Mouse (Mus musculus): ENCODE measurements around the gene Ppm1a. TPM values are rescaled to one million over a fixed set of nuclear protein-coding genes. Genes with fewer than 3 reads are reported as not detected.

Gene Ppm1a
- total RNA-seq (2023): 100 to 1,000 TPM; 114 to 118 TPM

DNA sequence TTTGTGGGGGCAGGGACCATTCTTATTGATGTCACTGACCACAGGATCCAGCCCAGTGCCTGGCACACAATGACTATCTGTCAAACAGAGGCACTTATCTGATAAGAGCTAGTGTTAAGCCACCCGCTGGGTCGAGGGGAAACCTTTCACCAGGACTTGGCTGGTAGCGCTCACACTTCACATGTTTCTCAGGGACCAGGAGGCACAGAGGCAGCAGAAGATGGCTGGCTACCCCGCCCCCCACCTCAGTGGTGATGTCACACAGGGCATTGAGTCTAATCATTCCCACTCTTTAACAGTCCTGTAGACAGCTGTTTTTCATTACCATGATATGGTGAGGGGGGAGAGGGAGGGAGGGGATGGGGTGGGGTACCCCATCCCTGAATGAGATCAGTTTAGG, at the start of gene Ppm1a:
Gene Ppm1a, plus strand, starts transcription at position 370 of the 400 bp plus-strand sequence.

Other genes starting within 250 kb of the Ppm1a start
- gene Pcnx4, start 221.1 kb upstream of the Ppm1a start, total RNA-seq (2023): 1 to 10 TPM; 3.1 to 3.9 TPM
- gene Gm4756, start 107.8 kb upstream of the Ppm1a start, total RNA-seq (2023): not detected
- gene Dhrs7, start 92.5 kb upstream of the Ppm1a start, total RNA-seq (2023): 10 to 100 TPM; 15.8 to 19.9 TPM
- gene Six6, start 182.4 kb downstream of the Ppm1a start, total RNA-seq (2023): not detected
- gene 4930447C04Rik, start 183.3 kb downstream of the Ppm1a start, total RNA-seq (2023): not detected

All from B cell, adult 67 days (primary cell).